Mouse (Mus musculus) MEL (cell line): ENCODE data around the gene Snd1. TPM values are rescaled to one million over a fixed set of nuclear protein-coding genes. Genes with fewer than 3 reads are reported as not detected.

ENCODE experiments used
- DNase-seq: peaks from one replicate; pipeline ENCODE4 v3.0.0; 2011; ENCODE audit warnings: low read depth, low spot score
- H3K27ac ChIP-seq: 2 replicates; pipeline ENCODE4 v1.5.1; 2012; ENCODE audit warnings: low read depth, mild to moderate bottlenecking, control low read depth, low read length, moderate library complexity; ENCODE audit not compliant: control insufficient read depth
- H3K27me3 ChIP-seq, 2 experiments: fragments of 150-350 bp in 1 of 2; sonication (generic) in 1 of 2; 2 replicates each; pipeline ENCODE4 v1.6.1; 2012; ENCODE audit warnings: low read length in 2 of 2, mild to moderate bottlenecking in 2 of 2, improper control_type of control experiment in 1 of 2, moderate library complexity in 1 of 2; ENCODE audit not compliant: insufficient read depth in 2 of 2, control insufficient read depth in 1 of 2
- H3K36me3 ChIP-seq, 2 experiments: 2 replicates each; pipeline ENCODE4 v1.6.1; 2012 to 2014; ENCODE audit warnings: low read length in 2 of 2, improper control_type of control experiment in 1 of 2, inconsistent platforms in 1 of 2, mild to moderate bottlenecking in 1 of 2; ENCODE audit not compliant: insufficient read depth in 2 of 2, control insufficient read depth in 1 of 2
- H3K4me1 ChIP-seq, 2 experiments: fragments of 150-350 bp in 1 of 2; sonication (generic) in 1 of 2; 2 replicates each; pipeline ENCODE4 v1.6.1; 2012; ENCODE audit warnings: low read length in 2 of 2, improper control_type of control experiment in 1 of 2, mild to moderate bottlenecking in 1 of 2; ENCODE audit not compliant: insufficient read depth in 2 of 2, control insufficient read depth in 1 of 2
- H3K4me3 ChIP-seq, 2 experiments: fragments of 150-350 bp in 1 of 2; sonication (generic) in 1 of 2; 2 replicates each; pipeline ENCODE4 v1.5.1; 2012; ENCODE audit warnings: low read depth in 2 of 2, low read length in 2 of 2, mild to moderate bottlenecking in 2 of 2, moderate library complexity in 2 of 2, control low read depth in 1 of 2, improper control_type of control experiment in 1 of 2; ENCODE audit not compliant: control insufficient read depth in 1 of 2, insufficient read depth in 1 of 2
- H3K79me2 ChIP-seq: 2 replicates; pipeline ENCODE4 v1.6.1; 2012; ENCODE audit warnings: mild to moderate bottlenecking, low read length, moderate library complexity; ENCODE audit not compliant: control insufficient read depth, poor library complexity, insufficient read depth
- H3K9ac ChIP-seq: 2 replicates; pipeline ENCODE4 v1.6.1; 2012; ENCODE audit warnings: low read depth, mild to moderate bottlenecking, control low read depth, low read length, moderate library complexity; ENCODE audit not compliant: control insufficient read depth, poor library complexity, severe bottlenecking
- H3K9me3 ChIP-seq: fragments of 150-350 bp; sonication (generic); replicated peaks from 2 replicates; pipeline ENCODE4 v1.6.1; 2012; ENCODE audit warnings: mild to moderate bottlenecking, low read length, improper control_type of control experiment, moderate library complexity; ENCODE audit not compliant: insufficient read depth
- BHLHE40 ChIP-seq: IDR thresholded peaks from 2 replicates; pipeline ENCODE4 v1.6.1; 2012; ENCODE audit warnings: low read depth, mild to moderate bottlenecking, inconsistent platforms, low read length, improper control_type of control experiment, borderline replicate concordance
- CTCF ChIP-seq, 3 experiments: IDR thresholded peaks in 2 of 3; conservative IDR thresholded peaks in 1 of 3; 2 replicates each; pipeline ENCODE4 v1.5.1; 2011 to 2012; ENCODE audit warnings: low read length in 3 of 3, low read depth in 2 of 3, mild to moderate bottlenecking in 2 of 3, improper control_type of control experiment in 1 of 3, inconsistent platforms in 1 of 3, mixed read lengths in 1 of 3, moderate library complexity in 1 of 3; ENCODE audit not compliant: control insufficient read depth in 1 of 3, insufficient read depth in 1 of 3, poor library complexity in 1 of 3, severe bottlenecking in 1 of 3
- GABPA ChIP-seq: IDR thresholded peaks from 2 replicates; pipeline ENCODE4 v1.6.1; 2012; ENCODE audit warnings: low read depth, mild to moderate bottlenecking, inconsistent platforms, low read length, improper control_type of control experiment, moderate library complexity
- GATA1 ChIP-seq: IDR thresholded peaks from 2 replicates; pipeline ENCODE4 v1.6.1; 2011; ENCODE audit warnings: low read depth, low read length, improper control_type of control experiment
- HCFC1 ChIP-seq: IDR thresholded peaks from 2 replicates; pipeline ENCODE4 v1.6.1; 2012; ENCODE audit warnings: low read depth, mild to moderate bottlenecking, inconsistent platforms, low read length, improper control_type of control experiment, moderate library complexity
- JUND ChIP-seq: IDR thresholded peaks from 2 replicates; pipeline ENCODE4 v1.6.1; 2011; ENCODE audit warnings: low read depth, mild to moderate bottlenecking, improper control_type of control experiment, low read length
- KAT2A ChIP-seq: conservative IDR thresholded peaks from 2 replicates; pipeline ENCODE4 v1.6.1; 2012; ENCODE audit warnings: low read depth, low read length, improper control_type of control experiment, inconsistent platforms
- MAZ ChIP-seq: IDR thresholded peaks from 2 replicates; pipeline ENCODE4 v1.6.1; 2012; ENCODE audit warnings: low read depth, mild to moderate bottlenecking, inconsistent platforms, low read length, improper control_type of control experiment
- NELFE ChIP-seq: IDR thresholded peaks from 2 replicates; pipeline ENCODE4 v1.6.1; 2011; ENCODE audit warnings: low read depth, low read length, improper control_type of control experiment
- POLR2AphosphoS2 ChIP-seq: IDR thresholded peaks from 2 replicates; pipeline ENCODE4 v1.6.1; 2011; ENCODE audit warnings: low read length, improper control_type of control experiment
- POLR2AphosphoS5 ChIP-seq: IDR thresholded peaks from 2 replicates; pipeline ENCODE4 v1.6.1; 2012; ENCODE audit warnings: low read depth, borderline replicate concordance, mild to moderate bottlenecking, inconsistent platforms, low read length, moderate library complexity, mixed read lengths
- RAD21 ChIP-seq: IDR thresholded peaks from 2 replicates; pipeline ENCODE4 v1.6.1; 2011; ENCODE audit warnings: mild to moderate bottlenecking, low read depth, low read length, improper control_type of control experiment
- SIN3A ChIP-seq: IDR thresholded peaks from 2 replicates; pipeline ENCODE4 v1.6.1; 2012; ENCODE audit warnings: low read length, improper control_type of control experiment, inconsistent platforms
- TAL1 ChIP-seq: IDR thresholded peaks from 2 replicates; pipeline ENCODE4 v1.6.1; 2012; ENCODE audit warnings: mild to moderate bottlenecking, inconsistent platforms, low read length, moderate library complexity, mixed read lengths
- TCF12 ChIP-seq: IDR thresholded peaks from 2 replicates; pipeline ENCODE4 v1.6.1; 2014; ENCODE audit warnings: low read depth, mild to moderate bottlenecking, inconsistent platforms, low read length, improper control_type of control experiment, moderate library complexity
- USF2 ChIP-seq, 2 experiments: IDR thresholded peaks; 2 replicates each; pipeline ENCODE4 v1.6.1; 2011 to 2012; ENCODE audit warnings: improper control_type of control experiment in 2 of 2, low read length in 2 of 2, borderline replicate concordance in 1 of 2, inconsistent platforms in 1 of 2, low read depth in 1 of 2, mild to moderate bottlenecking in 1 of 2; ENCODE audit not compliant: insufficient read depth in 1 of 2
- ZKSCAN1 ChIP-seq: IDR thresholded peaks from 2 replicates; pipeline ENCODE4 v1.6.1; 2012; ENCODE audit warnings: low read depth, mild to moderate bottlenecking, inconsistent platforms, low read length, improper control_type of control experiment, moderate library complexity
- polyA plus RNA-seq, 2 experiments: library from polyadenylated mRNA; stranded (reverse) in 1 of 2; unstranded in 1 of 2; fragments of >175 nt in 1 of 2; fragments of >200 nt in 1 of 2; gene quantifications; 2 replicates each; pipeline versions ENCODE4 v1.2.1 to v1.2.4; 2012; ENCODE audit warnings: low replicate concordance in 2 of 2, low read depth in 1 of 2; ENCODE audit not compliant: insufficient read length in 2 of 2, insufficient read depth in 1 of 2, missing spikeins in 1 of 2
- total RNA-seq: library from RNA; depleted of rRNA; stranded (reverse); fragments of 300-350 nt; gene quantifications from 2 replicates; pipeline ENCODE4 v1.2.3, GENCODE M21; 2012

The Snd1 gene
- total and polyA plus RNA-seq, 3 experiments: 192 to 280 TPM; not detected in 1

DNA sequence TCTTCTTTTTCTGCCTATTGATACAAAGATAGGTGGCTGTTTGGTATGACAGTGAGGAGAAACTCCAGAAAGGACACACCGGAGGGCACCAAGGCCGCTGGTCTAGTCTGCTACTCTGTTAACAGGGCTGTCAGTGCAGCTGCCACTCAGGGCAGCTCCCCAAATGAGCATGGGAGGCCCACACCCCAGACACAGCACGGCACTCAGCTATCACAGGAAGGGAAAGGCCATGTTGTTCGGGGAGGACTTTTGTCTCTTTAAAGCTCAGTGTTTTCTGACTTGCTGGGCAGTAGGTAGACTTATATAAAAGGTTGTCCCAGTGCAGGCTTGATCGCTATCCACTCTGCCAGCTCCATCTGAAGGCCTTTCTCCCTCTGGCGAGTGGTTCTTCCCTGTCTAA is 312.2 kb downstream of the Snd1 start:
- DNase-seq: no peak
- Histone ChIP-seq H3K9me3 (no peaks in the 10 kb centered on the region), H3K4me1 (peaks cover 4 to 8% of the 10 kb centered on the region in 2 experiments; a peak in 3 of 4 replicates), H3K79me2 (no peaks in the 10 kb centered on the region), H3K27ac (no peak overlapping the region), H3K27me3 (no peaks in the 10 kb centered on the region), H3K36me3 (peaks cover 10 to 15% of the 10 kb centered on the region in 2 experiments), H3K4me3 (no peak overlapping the region), H3K9ac (no peak overlapping the region)
- TF ChIP-seq TCF12: no peak
- TF ChIP-seq HCFC1: no peak
- no peak for TF ChIP-seq KAT2A
- TF ChIP-seq USF2 (IDR thresholded peaks at IDR 0.05; ENCODE audit: borderline replicate concordance in 1 of 2, insufficient read depth in 1 of 2, low read depth in 1 of 2, low read length in 2 of 2): no peak
- no peak for TF ChIP-seq TAL1
- TF ChIP-seq CTCF (IDR thresholded peaks at IDR 0.05 in 2 of 3, conservative IDR thresholded peaks at IDR 0.05 in 1 of 3; ENCODE audit: control insufficient read depth in 1 of 3, insufficient read depth in 1 of 3, low read depth in 2 of 3, low read length in 3 of 3, poor library complexity in 1 of 3, severe bottlenecking in 1 of 3): no peak
- TF ChIP-seq MAZ: no peak
- no peak for TF ChIP-seq SIN3A
- TF ChIP-seq BHLHE40: no peak
- TF ChIP-seq NELFE: no peak
- no peak for TF ChIP-seq GABPA
- no peak for TF ChIP-seq POLR2AphosphoS2
- TF ChIP-seq RAD21: no peak
- no peak for TF ChIP-seq POLR2AphosphoS5
- no peak for TF ChIP-seq JUND
- no peak for TF ChIP-seq ZKSCAN1

DNA sequence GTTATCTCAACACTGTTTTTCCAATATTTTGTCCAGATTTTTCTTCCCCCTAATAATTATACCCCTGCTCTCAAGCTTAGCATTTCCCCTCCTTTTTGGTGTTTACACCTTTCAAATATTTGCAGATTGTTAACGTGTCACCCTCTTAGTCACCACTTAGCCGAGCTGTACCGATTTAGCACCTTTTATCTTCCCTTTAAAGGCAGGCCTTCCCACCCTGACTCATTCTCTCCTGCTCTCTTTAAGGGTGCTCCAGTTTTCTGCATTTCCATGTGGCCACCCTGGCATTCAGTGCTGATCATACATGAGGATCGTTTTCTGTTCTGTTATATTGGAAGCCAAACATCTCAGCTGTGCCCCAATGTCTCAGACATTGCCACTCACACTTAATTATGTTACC is 314.7 kb downstream of the Snd1 start:
- peaks cover 12 to 15% of the 10 kb centered on the region in 2 experiments for H3K36me3 ChIP-seq
- no peak overlapping the region for H3K27ac ChIP-seq
- no peak overlapping the region for H3K4me3 ChIP-seq
- peaks cover 4 to 8% of the 10 kb centered on the region in 2 experiments; a peak in 3 of 4 replicates for H3K4me1 ChIP-seq
- TF ChIP-seq GATA1: no peak
- no peak overlapping the region for H3K9ac ChIP-seq
- H3K27me3 ChIP-seq: no peaks in the 10 kb centered on the region
- no peaks in the 10 kb centered on the region for H3K9me3 ChIP-seq
- no peak for DNase-seq
- no peaks in the 10 kb centered on the region for H3K79me2 ChIP-seq
